Mouse (Mus musculus) gastrocnemius, postnatal 4 days (tissue): ENCODE results near the gene Gemin4. TPM values are rescaled to one million over a fixed set of nuclear protein-coding genes. Genes with fewer than 3 reads are reported as not detected.

Experiments
- total RNA-seq, 2 experiments: library from RNA; stranded (reverse); gene quantifications; 2 replicates each; pipeline ENCODE4 v1.2.3; 2021

Gemin4 gene
- total RNA-seq, 2 experiments from 2014 or later = 3.5 to 5.2 TPM

Other genes starting within 250 kb of the Gemin4 start
- not detected for gene 1700016K19Rik, start 217.8 kb downstream of the Gemin4 start, total RNA-seq
- gene Rflnb, start 189.9 kb downstream of the Gemin4 start, total RNA-seq = 10 to 100 TPM; 50.1 to 59.2 TPM
- gene Vps53, start 38.0 kb downstream of the Gemin4 start, total RNA-seq = 10 to 100 TPM; 30.2 to 33.7 TPM
- 10 to 100 TPM in 1 of 2 experiments, 1 to 10 TPM in 1; 9.8 to 12.1 TPM for gene Fam57a, start 38.0 kb downstream of the Gemin4 start, total RNA-seq
- not detected for gene Dbil5, start 56 bp downstream of the Gemin4 start, total RNA-seq
- gene Mrm3, start 26.1 kb upstream of the Gemin4 start, total RNA-seq = 10 to 100 TPM; 12.9 to 14.8 TPM
- gene Glod4, start 26.1 kb upstream of the Gemin4 start, total RNA-seq = 10 to 100 TPM; 51.7 to 55.4 TPM
- gene Nxn, start 181.5 kb upstream of the Gemin4 start, total RNA-seq = 10 to 100 TPM; 59.8 to 60.9 TPM
- gene Timm22, start 189.3 kb upstream of the Gemin4 start, total RNA-seq = 10 to 100 TPM; 48.7 TPM